Comparison of ENCODE assay signal across 8 mouse cellular contexts in genomic region chr4:116464126-116464981, GRCm38 (mm10). TPM values are rescaled to one million over a fixed set of nuclear protein-coding genes. Genes with fewer than 3 reads are reported as not detected.
DNase-seq lines count a peak whose midpoint lies in the region; ATAC-seq and TF ChIP-seq lines count a peak whose summit lies in the region.

Mast2 (minus strand) TSS chr4:116464183.

- peak; percentile 58; the same call in 1 of the 2 replicates for TF ChIP-seq POLR2A in cortical plate, adult 2 months (IDR thresholded peaks at IDR 0.05; ENCODE audit: extremely low read depth, insufficient read depth, low read length)

- DNase-seq in gastrocnemius, postnatal 10 days: peak; percentile 87
- peak; percentile 88 for DNase-seq in induced T-regulatory cell, adult 2 months (ENCODE audit: low read depth)
- DNase-seq in left cerebral cortex, adult 9 months (ENCODE audit: low spot score in 2 of 2): peak; percentile 39 to 70
- peak; percentile 78 for DNase-seq in right cerebral cortex, postnatal 14 days
- DNase-seq in urinary bladder, postnatal 36 days (ENCODE audit: low spot score in 2 of 2): peak; percentile 70 to 79

- peak; percentile 71 for ATAC-seq in activated CD4-positive, CD25-positive, alpha-beta regulatory T cell, adult 4 months
- ATAC-seq in megakaryocyte progenitor cell, adult 5-6 weeks (replicated peaks; ENCODE audit: poor library complexity): peak; percentile 93

- peaks cover 4% of the 10 kb centered on the region; the same call in 1 of the 2 replicates for H3K4me1 ChIP-seq in cortical plate, adult 2 months (ENCODE audit: control insufficient read depth, insufficient read depth, low read length)

- peak within 1 kb of the TSS; percentile 53 for H3K4me3 ChIP-seq in cortical plate, adult 2 months (ENCODE audit: insufficient read depth, low read length)

- TF ChIP-seq CTCF in cortical plate, adult 2 months (IDR thresholded peaks at IDR 0.05; ENCODE audit: extremely low read depth, insufficient read depth, low read length): no peak

- peak within 1 kb of the TSS; percentile 89 for H3K27ac ChIP-seq in cortical plate, adult 2 months (ENCODE audit: insufficient read depth, low read length)

RNA-seq across cellular contexts. Expression of gene Mast2, which starts in this region (rescaled TPM):
- 1 to 10 TPM; 5.2 to 5.8 TPM for polyA plus RNA-seq in activated CD4-positive, CD25-positive, alpha-beta regulatory T cell, adult 4 months (2017; shearing (Covaris generic))
- 87.3 and 98.0 TPM in 2 replicates for polyA plus RNA-seq in cortical plate, adult 2 months (2012; rRNA removed)
- 10 to 100 TPM; 50.1 to 59.8 TPM for total RNA-seq in gastrocnemius, postnatal 10 days (2021)
- total RNA-seq in megakaryocyte progenitor cell, adult 5-6 weeks (2015): 15.2 and 19.6 TPM in 2 replicates
- total RNA-seq in megakaryocyte progenitor cell, adult 5-6 weeks (2017): 6.4 and 13.6 TPM in 2 replicates

Comparison
In these comparisons a context has a peak if more than half of its experiments do, and no peak if none do; other contexts are left out.
1. Peak in every context shown above with its lines: DNase-seq, ATAC-seq, H3K4me3 ChIP-seq and H3K27ac ChIP-seq.
2. RNA of gene Mast2 (polyA plus RNA-seq): 87.3 to 98.0 TPM in cortical plate, adult 2 months; 5.2 to 5.8 TPM in activated CD4-positive, CD25-positive, alpha-beta regulatory T cell, adult 4 months; every median in the first group is over 10 times any median in the second.